Mouse (Mus musculus) spleen, postnatal 4 days (tissue): ENCODE measurements around the gene Klrc3.
"Not testable (repeated sequence)": the region's sequence is repeated elsewhere in the genome, so short reads cannot be mapped to it uniquely, and the experiment has no call there.

ENCODE experiments used
- DNase-seq, 2 experiments: peaks; one replicate each; pipeline ENCODE4 v3.0.0; 2022; ENCODE audit warnings: low spot score in 2 of 2

Gene Klrc3

DNA sequence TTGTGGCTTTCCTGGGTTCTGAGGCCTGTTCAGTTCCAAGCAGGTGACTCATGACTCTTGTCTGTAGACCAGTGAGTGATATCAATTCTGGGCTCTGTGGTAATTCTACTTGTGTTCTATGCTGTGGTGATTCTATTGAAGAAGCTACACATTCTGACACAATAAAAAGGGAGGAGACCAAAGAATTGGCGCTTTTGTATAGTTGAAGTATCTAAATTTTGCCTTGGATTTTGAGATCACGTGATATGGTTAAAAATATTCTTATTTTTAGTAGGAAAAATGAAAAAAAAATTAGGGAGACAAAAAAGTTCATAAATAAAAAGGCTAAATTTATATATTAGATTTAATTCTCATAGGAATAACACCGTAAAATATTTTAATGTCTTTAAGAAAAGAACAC lies at the start of gene Klrc3:
TSS of gene Klrc3 (minus strand) at position 101 of the 400 bp plus-strand sequence.
- DNase-seq = not testable (repeated sequence)

- DNase-seq = not testable (repeated sequence)
Measured at GRCm38 (mm10) chr6:129691436-129691835, 48.3 kb upstream of the Klrc3 start.

DNA sequence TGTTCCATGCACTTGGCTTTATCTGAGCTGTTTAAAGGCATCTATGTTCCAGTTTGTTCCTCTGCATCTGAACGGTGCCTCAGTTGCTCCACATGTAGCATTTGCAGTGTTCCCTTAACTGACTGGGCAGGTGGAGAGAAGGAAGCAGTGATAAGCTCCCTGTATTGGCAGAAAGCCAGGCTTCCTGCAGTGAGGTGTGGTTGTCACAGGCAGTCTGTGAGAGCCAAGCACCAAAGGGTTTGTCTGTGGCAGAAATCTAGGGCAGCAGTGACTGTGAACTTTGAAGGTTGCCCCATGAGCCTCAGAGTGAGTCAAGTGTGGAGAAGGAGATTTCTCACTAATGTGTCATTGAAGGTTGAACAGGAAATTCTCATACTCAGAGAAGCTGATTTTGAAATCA lies 37.2 kb upstream of the Klrc3 start:
- no peak for DNase-seq

DNA sequence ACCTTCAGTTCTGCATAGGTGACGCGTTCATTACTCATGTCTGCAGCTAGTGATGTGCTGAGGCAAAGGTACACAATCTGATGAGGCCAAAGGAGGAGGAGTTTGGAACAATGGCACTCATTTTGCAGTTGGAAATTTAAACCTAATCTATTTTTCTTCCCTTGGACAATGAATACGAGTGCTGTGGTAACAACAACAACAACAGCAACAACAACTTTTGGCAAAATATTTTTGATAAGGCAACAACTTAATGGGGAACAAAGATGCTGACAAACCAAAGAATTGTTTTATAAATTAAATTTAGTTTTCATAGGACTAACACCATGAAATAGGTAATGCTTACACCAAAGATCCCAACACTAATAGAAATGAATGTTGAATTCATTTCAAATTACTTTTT lies 35.7 kb upstream of the Klrc3 start, which contains the start of gene Klrc1:
TSS of gene Klrc1 (minus strand) at position 101 of the 400 bp plus-strand sequence.
- DNase-seq = no peak

GRCm38 (mm10) chr6:129661301-129661700 lies 18.2 kb upstream of the Klrc3 start:
- DNase-seq = not testable (repeated sequence)

- not testable (repeated sequence) for DNase-seq
Measured at GRCm38 (mm10) chr6:129660589-129660988, 17.5 kb upstream of the Klrc3 start, which contains the start of gene Klrc2. TSS of gene Klrc2 (minus strand) at chr6:129660689.

- not testable (repeated sequence) for DNase-seq
Measured at GRCm38 (mm10) chr6:129644054-129644453, 917 bp upstream of the Klrc3 start.

DNA sequence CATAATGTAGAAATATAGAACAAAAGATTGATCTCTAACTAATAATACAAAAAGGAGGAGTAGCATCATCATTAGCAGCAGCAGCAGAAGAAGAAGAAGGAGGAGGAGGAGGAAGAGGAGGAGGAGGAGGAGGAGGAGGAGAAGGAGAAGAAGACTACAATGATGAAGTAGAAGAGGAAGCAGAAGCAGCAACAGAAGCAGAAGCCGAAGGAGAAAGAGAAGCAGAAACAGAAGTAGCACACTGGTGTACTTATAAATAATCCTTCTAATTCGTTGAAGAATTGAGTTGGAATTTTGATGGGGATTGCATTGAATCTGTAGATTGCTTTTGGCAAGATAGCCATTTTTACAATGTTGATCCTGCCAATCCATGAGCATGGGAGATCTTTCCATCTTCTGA lies 12.1 kb downstream of the Klrc3 start:
- DNase-seq = not testable (repeated sequence)

GRCm38 (mm10) chr6:129623735-129624134 lies 19.4 kb downstream of the Klrc3 start, which contains the start of gene Klrk1:
TSS of gene Klrk1 (minus strand) at chr6:129623864.
- DNase-seq = no peak

GRCm38 (mm10) chr6:129608372-129608771 lies 34.8 kb downstream of the Klrc3 start:
- DNase-seq = no peak

DNA sequence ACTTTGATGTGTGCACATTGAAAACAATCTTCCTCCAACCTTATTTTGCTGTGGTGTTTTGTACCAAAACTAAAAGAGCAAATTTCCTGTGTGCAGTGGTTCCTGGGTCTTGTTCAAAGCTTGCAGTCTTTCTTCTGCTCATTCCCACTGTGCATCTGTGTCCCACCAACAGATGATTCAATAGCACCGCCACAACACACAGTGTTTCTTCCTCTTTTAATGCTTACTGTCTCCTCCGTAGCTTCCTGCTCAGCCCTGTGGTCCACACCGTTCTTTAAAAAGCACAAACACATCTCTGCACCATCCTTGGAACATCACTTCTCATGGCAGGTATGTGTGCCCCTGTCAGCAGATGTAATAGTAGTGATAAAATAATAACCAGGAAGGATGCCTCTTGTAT lies 51.6 kb downstream of the Klrc3 start, which contains the start of gene Klrd1:
TSS of gene Klrd1 (plus strand) at position 275 of the 400 bp plus-strand sequence.
- DNase-seq = no peak
